Mouse (Mus musculus): Measurements from ENCODE around the gene Tnfrsf22. TPM values are rescaled to one million over a fixed set of nuclear protein-coding genes. Genes with fewer than 3 reads are reported as not detected.
"Not testable (repeated sequence)": the region's sequence is repeated elsewhere in the genome, so short reads cannot be mapped to it uniquely, and the experiment has no call there.

Gene Tnfrsf22
- total RNA-seq, 1 experiment from 2014 or later = 4.3 TPM

DNA sequence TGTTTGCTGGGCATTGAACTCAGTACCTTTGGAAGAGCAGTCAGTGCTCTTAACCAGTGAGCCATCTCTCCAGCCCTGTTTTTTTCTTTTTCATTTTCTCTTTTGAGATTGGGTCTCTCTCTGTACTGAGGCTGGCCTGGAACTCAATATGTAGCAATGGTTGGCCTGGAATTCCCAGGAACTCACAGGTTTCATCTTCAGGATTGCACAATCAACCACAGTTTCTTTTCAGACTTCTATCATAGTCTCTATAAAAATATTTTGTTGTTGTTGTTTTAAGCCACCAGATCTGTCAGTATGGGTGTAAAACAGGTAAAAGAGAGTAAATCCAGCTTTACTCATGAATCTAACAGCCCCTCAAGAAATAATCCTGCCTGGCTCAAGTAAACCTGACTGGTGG, 11.3 kb upstream of the Tnfrsf22 start:
- ATAC-seq (replicated peaks in 1 of 2; ENCODE audit: insufficient read depth in 1 of 2, low FRiP score in 2 of 2, low TSS enrichment in 1 of 2, low read depth in 1 of 2, poor library complexity in 2 of 2, severe bottlenecking in 2 of 2) = no peak

DNA sequence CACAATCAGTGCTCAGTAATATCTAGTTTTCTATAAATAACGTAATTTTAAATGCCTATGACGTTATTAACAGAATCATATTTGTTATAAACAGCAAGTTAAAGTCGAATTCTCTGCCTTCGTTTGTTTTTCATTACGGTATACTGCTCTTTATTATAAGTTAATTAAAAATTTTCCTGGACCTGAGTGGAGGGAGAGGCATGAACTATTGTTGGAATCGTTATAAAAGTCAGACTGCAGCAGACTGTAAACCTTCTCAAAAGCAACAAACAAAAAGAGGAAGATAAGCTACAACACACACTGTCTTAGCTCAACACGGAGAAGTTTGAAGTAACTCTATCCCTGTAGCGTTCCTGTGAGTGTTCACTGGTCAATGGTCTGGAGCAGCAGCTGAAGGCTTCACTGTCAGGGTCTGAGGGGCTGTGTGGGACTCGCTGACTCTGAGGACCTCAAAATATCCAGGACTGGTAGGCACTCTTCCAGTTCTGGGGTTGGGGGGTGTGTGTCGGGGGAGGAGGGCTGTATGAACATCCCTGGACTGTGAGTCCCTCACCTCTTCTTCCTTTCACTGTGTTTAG, 397 bp upstream of the Tnfrsf22 start:
- ATAC-seq (replicated peaks in 1 of 2; ENCODE audit: insufficient read depth in 1 of 2, low FRiP score in 2 of 2, low TSS enrichment in 1 of 2, low read depth in 1 of 2, poor library complexity in 2 of 2, severe bottlenecking in 2 of 2) = peak in 1 of 2 experiments; percentile 22; a peak in 1 of 4 replicates

- not testable (repeated sequence) for ATAC-seq (replicated peaks in 1 of 2; ENCODE audit: insufficient read depth in 1 of 2, low FRiP score in 2 of 2, low TSS enrichment in 1 of 2, low read depth in 1 of 2, poor library complexity in 2 of 2, severe bottlenecking in 2 of 2)
Observed at GRCm38 (mm10) chr7:143643949-143644348, 5.5 kb downstream of the Tnfrsf22 start.

GRCm38 (mm10) chr7:143636674-143637073, 12.8 kb downstream of the Tnfrsf22 start:
- ATAC-seq (replicated peaks in 1 of 2; ENCODE audit: insufficient read depth in 1 of 2, low FRiP score in 2 of 2, low TSS enrichment in 1 of 2, low read depth in 1 of 2, poor library complexity in 2 of 2, severe bottlenecking in 2 of 2) = peak in 1 of 2 experiments; percentile 48; a peak in 1 of 4 replicates

GRCm38 (mm10) chr7:143631503-143631902, 18.0 kb downstream of the Tnfrsf22 start:
- no peak; a peak in 1 of 4 replicates for ATAC-seq (replicated peaks in 1 of 2; ENCODE audit: insufficient read depth in 1 of 2, low FRiP score in 2 of 2, low TSS enrichment in 1 of 2, low read depth in 1 of 2, poor library complexity in 2 of 2, severe bottlenecking in 2 of 2)

- ATAC-seq (replicated peaks in 1 of 2; ENCODE audit: insufficient read depth in 1 of 2, low FRiP score in 2 of 2, low TSS enrichment in 1 of 2, low read depth in 1 of 2, poor library complexity in 2 of 2, severe bottlenecking in 2 of 2) = no peak
Observed at GRCm38 (mm10) chr7:143629501-143629900, 20.0 kb downstream of the Tnfrsf22 start.

DNA sequence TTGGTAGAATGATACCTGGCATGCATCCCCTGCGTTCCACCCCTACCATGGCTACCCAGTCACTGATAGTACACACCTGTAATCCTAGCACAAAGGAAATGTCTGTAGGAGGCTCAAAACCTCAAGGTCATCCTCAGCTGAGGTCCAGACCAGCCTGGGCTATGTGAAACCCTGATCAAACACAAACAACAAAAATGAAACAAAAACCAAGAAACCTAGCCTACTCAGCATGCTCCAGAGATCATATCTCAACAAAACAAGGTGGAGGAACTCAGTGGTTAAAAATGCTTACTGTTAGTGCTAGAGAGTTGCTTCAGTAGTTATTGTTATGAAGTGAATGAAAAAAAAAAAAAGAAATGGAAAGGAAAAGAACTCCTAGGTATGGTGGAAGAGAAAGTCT, 20.9 kb downstream of the Tnfrsf22 start, which contains the start of gene Tnfrsf26:
Gene Tnfrsf26 (minus strand): TSS at position 183 of the 400 bp plus-strand sequence.
- ATAC-seq (replicated peaks in 1 of 2; ENCODE audit: insufficient read depth in 1 of 2, low FRiP score in 2 of 2, low TSS enrichment in 1 of 2, low read depth in 1 of 2, poor library complexity in 2 of 2, severe bottlenecking in 2 of 2) = 0 out of 4 replicates have a peak, but pooled peaks of 1 of the 2 experiments have one; percentile 11

DNA sequence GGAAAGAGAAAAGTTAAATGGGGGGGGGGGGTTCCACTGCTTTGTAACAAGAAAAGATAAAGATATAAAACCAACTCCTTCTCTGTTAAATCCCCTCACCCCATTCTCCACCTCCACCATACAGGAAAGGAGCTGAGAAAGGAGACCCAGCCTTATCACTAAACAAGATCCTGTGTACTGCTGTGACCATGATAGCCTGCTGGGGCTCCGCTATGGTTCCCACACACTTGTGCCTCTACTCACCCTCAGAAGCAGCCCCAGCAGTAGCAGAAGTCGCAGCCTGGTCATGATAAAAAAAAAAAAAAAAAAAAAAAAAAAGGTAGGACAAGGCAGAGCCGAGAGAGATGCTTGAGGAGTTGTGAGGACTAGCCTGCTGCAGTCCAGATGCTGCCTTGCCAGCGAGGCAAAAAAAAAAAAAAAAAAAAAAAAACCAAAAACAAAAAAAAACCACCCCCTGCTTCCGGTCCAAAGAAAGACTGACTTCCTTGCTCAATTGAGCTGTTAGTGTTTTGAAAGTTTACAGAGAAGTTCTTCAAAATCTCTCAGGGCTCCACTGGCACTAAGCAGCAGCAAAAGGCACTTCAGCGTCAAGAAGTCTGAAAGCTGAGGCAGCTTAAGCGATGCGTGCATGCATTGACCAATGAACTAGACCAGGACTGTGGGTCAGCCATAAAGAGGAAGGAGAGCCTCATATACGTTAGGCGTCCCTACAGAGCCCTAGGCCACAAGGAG, 21.7 kb downstream of the Tnfrsf22 start:
- peak; percentile 52 to 68; a peak in 3 of 4 replicates for ATAC-seq (replicated peaks in 1 of 2; ENCODE audit: insufficient read depth in 1 of 2, low FRiP score in 2 of 2, low TSS enrichment in 1 of 2, low read depth in 1 of 2, poor library complexity in 2 of 2, severe bottlenecking in 2 of 2)

DNA sequence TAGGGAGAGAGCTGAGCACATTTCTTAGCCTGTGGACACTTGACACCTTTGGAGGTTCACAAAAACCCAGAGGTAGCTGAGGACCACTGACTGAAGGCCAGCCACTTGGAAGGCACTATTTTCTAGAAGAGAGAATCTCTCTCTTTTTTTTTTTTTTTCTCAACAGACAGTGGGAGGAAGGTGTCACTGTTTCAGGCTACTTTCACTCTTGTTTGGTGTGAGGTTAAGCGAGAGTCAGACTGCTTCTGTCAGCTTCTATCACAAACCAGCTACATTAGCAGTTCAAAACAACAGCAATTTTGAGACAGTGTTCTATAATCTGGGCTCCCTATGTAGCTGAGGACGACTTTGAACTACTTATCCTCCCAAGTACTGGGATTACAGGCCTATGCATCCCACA, 23.3 kb downstream of the Tnfrsf22 start:
- no peak for ATAC-seq (replicated peaks in 1 of 2; ENCODE audit: insufficient read depth in 1 of 2, low FRiP score in 2 of 2, low TSS enrichment in 1 of 2, low read depth in 1 of 2, poor library complexity in 2 of 2, severe bottlenecking in 2 of 2)

- no peak for ATAC-seq (replicated peaks in 1 of 2; ENCODE audit: insufficient read depth in 1 of 2, low FRiP score in 2 of 2, low TSS enrichment in 1 of 2, low read depth in 1 of 2, poor library complexity in 2 of 2, severe bottlenecking in 2 of 2)
Observed at GRCm38 (mm10) chr7:143625151-143625550, 24.3 kb downstream of the Tnfrsf22 start.

- ATAC-seq (replicated peaks in 1 of 2; ENCODE audit: insufficient read depth in 1 of 2, low FRiP score in 2 of 2, low TSS enrichment in 1 of 2, low read depth in 1 of 2, poor library complexity in 2 of 2, severe bottlenecking in 2 of 2) = no peak
Observed at GRCm38 (mm10) chr7:143624561-143624960, 24.9 kb downstream of the Tnfrsf22 start.

DNA sequence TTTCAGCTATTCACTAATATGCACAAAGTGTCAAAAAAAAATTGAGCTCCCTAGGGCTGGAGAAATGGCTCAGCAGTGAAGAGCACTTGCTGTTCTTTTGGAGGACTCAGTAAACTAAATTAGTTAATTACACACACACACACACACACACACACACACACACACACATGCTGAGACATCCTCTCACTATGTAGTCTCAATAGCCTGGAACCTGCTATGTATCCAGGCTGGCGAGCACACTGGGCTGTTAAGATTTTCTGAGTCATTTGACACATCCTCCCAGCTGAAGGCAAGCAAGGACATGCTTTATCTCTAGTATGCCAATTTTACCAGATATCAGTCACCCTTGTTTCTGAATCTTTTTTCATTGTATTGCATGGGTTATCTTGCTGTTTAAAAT, 28.5 kb downstream of the Tnfrsf22 start:
- no peak for ATAC-seq (replicated peaks in 1 of 2; ENCODE audit: insufficient read depth in 1 of 2, low FRiP score in 2 of 2, low TSS enrichment in 1 of 2, low read depth in 1 of 2, poor library complexity in 2 of 2, severe bottlenecking in 2 of 2)

DNA sequence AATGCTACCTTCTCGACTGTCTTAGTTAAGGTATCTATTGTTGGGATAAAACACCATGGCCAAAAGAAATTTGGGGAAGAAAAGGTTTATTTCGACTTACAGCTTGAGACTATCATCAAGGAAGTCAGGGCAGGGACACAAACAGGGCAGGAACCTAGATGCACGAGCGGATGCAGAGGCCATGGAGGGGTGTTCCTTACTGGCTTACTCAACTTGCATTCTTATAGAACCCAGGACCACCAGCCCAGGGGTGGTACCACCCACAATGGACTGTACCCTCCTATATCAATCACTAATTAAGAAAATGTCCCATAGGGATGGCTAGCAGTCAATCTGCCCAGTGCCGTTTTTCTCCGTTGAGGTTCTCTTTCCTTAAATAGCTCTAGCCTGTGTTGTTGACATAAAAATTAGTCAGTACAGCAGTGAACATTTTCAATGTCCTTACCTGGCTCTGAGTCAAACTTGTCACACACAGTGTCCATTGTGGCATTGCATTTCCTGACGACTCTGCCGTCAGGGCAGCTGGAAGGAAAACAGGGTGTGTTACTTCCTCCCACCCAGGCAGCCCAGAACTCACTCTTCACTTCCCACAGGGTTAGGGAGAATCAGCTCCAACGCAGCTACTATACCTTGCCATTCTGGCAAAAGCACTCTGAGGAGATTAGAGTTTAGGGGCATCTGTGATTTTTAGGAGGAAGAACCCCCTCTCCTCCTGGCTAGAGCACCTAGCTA, 34.9 kb downstream of the Tnfrsf22 start:
- peak in 1 of 2 experiments; percentile 39; a peak in 2 of 4 replicates for ATAC-seq (replicated peaks in 1 of 2; ENCODE audit: insufficient read depth in 1 of 2, low FRiP score in 2 of 2, low TSS enrichment in 1 of 2, low read depth in 1 of 2, poor library complexity in 2 of 2, severe bottlenecking in 2 of 2)

DNA sequence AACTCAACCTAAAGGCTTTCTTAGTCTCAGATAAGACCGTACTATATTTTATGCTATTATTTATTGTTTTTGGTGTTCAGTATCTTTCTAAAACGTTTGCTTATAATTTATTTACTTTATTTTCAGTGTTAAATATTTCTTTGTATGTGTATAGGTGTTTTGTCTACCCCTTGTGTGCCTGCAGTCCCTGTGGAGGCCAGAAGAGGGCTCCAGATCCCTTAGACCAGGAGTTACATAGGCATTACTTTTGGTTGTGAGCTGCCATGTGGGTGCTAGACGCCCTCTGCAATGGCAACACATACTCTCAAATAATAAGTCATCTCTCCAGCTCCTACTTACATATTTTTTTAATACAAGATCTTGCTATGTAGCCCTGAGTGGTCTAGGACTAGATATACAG, 37.2 kb downstream of the Tnfrsf22 start:
- no peak for ATAC-seq (replicated peaks in 1 of 2; ENCODE audit: insufficient read depth in 1 of 2, low FRiP score in 2 of 2, low TSS enrichment in 1 of 2, low read depth in 1 of 2, poor library complexity in 2 of 2, severe bottlenecking in 2 of 2)

DNA sequence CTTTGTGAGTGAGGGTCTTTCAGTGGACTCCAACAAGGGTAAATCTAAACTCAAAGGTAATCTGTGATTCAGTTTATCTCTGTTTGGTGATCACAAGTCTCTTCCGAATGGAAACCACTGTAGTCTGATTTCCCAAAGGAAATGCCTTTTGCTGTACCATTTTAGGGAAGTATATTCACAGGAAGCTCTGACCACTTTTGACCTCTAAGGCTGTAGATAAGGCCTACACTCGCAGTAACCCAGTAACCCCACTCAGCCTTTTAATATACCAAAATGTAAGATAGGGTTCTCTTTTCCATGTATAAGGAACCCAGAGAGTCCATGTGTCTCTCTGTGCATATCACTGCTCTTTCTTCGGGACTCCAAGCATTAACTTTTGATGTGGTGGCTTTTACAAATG, 44.1 kb downstream of the Tnfrsf22 start:
- peak; percentile 36 to 85; a peak in 3 of 4 replicates for ATAC-seq (replicated peaks in 1 of 2; ENCODE audit: insufficient read depth in 1 of 2, low FRiP score in 2 of 2, low TSS enrichment in 1 of 2, low read depth in 1 of 2, poor library complexity in 2 of 2, severe bottlenecking in 2 of 2)

DNA sequence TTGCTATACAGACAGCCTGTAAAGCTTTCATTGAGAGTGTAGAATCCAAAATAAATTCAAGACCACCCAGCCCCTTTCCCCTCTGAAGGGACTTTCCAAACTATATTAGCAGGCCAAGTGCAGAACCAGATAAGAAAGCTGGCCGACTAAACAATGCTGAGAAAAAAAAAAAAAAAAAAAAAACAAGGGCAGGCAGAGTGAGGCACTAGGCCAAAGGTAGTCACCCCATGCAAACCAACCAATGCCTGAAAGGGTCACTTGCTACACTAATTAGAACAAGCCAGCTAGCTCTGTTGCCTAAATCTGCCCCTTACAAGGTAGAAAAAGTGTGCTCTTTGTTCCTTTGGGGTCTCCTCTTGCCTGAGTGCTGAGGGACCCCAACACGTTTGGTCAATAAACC, 44.6 kb downstream of the Tnfrsf22 start:
- no peak for ATAC-seq (replicated peaks in 1 of 2; ENCODE audit: insufficient read depth in 1 of 2, low FRiP score in 2 of 2, low TSS enrichment in 1 of 2, low read depth in 1 of 2, poor library complexity in 2 of 2, severe bottlenecking in 2 of 2)

DNA sequence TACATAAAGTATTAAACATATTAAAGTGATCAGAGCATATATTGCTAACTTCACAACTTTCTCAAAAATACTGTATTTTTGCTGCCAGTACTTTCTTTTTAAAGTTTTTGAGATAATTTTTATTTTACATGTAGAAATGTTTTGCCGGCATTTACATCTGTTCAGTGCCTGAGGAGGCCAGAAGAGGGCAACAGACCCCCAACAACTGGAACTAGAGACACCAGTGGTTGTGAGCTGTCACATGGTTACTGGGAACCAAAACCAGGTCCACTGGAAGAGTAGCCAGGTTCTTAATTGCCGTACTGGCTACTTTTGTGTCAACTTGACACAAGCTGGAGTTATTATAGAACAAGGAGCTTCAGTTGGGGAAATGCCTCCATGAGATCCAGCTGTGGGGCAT, 47.8 kb downstream of the Tnfrsf22 start:
- no peak for ATAC-seq (replicated peaks in 1 of 2; ENCODE audit: insufficient read depth in 1 of 2, low FRiP score in 2 of 2, low TSS enrichment in 1 of 2, low read depth in 1 of 2, poor library complexity in 2 of 2, severe bottlenecking in 2 of 2)

DNA sequence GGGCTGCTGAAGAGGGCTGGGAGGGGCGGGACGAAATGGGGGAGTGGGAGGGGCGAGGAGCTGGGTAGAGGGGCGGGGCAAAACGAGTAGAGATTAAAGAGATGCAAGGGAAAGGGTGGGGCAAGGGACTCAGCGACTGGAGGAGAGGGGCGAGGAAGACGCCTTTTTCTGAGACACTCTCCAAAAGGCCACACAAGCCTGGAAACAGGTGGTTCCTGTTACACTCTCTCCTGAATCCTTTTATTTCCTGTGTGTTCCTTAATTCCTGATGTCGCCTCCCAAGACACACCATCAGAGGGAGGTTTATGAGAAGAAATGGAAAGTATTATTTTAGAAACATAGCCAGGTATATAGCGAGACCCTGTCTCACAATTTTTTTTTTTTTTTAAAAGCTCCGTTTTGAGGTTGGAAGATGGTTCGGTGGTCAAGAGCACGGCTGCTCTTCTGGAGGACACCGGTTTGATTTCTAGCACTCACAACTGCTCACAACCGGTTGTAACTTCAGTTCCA, 49.2 kb downstream of the Tnfrsf22 start:
- ATAC-seq (replicated peaks in 1 of 2; ENCODE audit: insufficient read depth in 1 of 2, low FRiP score in 2 of 2, low TSS enrichment in 1 of 2, low read depth in 1 of 2, poor library complexity in 2 of 2, severe bottlenecking in 2 of 2) = no peak
